Mouse (Mus musculus): ENCODE measurements at regions not wholly inside any gene's neighbourhood (a gene's known extent, or its start where the extent isn't known, plus 50 kb on each side); places are given as distances from the start of the nearest gene placed in this dataset.

Small RNA genes lying in the stretch of these regions (microRNA-seq; reads per million reads assigned to microRNA genes)
- 0 reads per million in 2 experiments for gene Gm44495
